Mouse (Mus musculus): Measurements from ENCODE around the gene Stoml3. TPM values are rescaled to one million over a fixed set of nuclear protein-coding genes. Genes with fewer than 3 reads are reported as not detected.

Gene Stoml3
- not detected for total RNA-seq (2023)

DNA sequence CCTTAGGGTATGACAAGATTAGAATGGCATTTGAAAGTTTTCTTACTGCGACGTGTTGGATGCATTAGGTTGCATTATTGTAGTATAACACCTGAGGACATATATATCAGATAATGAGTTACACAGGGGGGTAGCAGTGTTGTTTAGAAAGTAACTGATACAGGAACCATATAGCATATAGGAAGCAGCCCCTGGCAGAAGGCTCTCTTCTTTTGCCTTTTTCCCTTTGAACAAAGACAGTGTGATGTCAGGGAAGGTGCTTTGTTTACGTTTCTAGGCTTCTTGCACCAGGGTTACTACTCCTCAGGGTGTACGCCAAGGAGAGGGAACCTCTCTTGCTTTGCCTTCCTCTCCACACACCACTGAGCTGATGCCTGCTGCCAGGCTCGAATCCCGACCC is at the start of gene Stoml3:
Gene Stoml3 (plus strand): TSS at position 301 of the 400 bp plus-strand sequence.

DNA sequence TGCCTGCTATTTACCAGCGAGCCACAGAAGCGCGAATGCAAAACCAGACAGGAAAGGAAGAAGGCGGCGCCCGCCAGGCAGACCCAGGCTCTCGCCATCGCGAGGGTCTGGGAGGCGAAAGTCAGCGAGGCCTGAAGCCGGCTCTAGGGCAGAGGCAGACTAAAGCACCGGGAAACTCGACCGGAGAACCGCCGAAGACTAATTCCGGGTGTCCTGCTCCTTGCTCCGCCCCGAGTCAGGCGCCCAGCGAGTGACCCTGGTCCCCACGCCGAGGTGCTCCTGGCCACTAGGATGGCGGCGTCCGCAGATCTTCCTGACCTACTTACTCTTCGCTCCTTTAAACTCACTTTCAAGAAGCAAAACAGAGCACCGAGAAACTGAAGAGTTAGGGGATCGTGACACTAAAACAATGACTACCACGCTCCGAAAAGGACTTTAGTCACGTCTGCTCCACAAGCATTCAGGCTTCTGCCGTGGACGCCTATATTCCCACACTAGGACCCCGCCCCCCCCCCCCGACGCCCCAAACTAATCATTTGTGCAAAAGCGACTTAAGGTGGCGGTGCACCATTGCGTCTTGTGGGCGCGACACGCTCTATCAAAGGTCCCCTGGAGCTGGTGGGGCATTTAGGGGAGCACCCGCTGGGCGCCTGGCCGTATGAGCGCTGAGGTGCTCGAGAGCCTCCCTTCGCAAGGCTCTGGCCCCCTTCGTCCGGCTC is 25.2 kb upstream of the Stoml3 start, which contains the start of the genes Nhlrc3 and Proser1:
Gene Nhlrc3 (minus strand): TSS at position 287 of the 719 bp plus-strand sequence.
Gene Proser1 (plus strand): TSS at position 621 of the 719 bp plus-strand sequence.

Other genes with a start within 250 kb of the Stoml3 start
- gene Nhlrc3, start 25.3 kb upstream of the Stoml3 start, total RNA-seq (2023), result 10 to 100 TPM in 1 of 2 experiments, 1 to 10 TPM in 1; 9.9 to 10.7 TPM
- gene Proser1, start 25.0 kb upstream of the Stoml3 start, total RNA-seq (2023), result 10 to 100 TPM; 21.0 to 23.4 TPM
- gene Frem2, start 168.7 kb downstream of the Stoml3 start, total RNA-seq (2023), result not detected